Mouse (Mus musculus): ENCODE measurements around the gene Fam228b. TPM values are rescaled to one million over a fixed set of nuclear protein-coding genes. Genes with fewer than 3 reads are reported as not detected.

Fam228b gene
- 1 to 10 TPM; 1.6 to 4.6 TPM for total RNA-seq (2023)

GRCm38 (mm10) chr12:4768492-4769332 lies at the start of gene Fam228b, which contains the start of gene Pfn4:
Gene Fam228b, minus strand, starts transcription at chr12:4769267.
Gene Pfn4, plus strand, starts transcription at chr12:4769022.

GRCm38 (mm10) chr12:4817361-4818101 lies 48.5 kb upstream of the Fam228b start, which contains the start of gene Sf3b6:
Gene Sf3b6, plus strand, starts transcription at chr12:4817544.

GRCm38 (mm10) chr12:4738031-4738576 lies 31.0 kb downstream of the Fam228b start, which contains the start of gene Fam228a:
Gene Fam228a, minus strand, starts transcription at chr12:4738430.

Other genes starting within 250 kb of the Fam228b start
- 100 to 1,000 TPM; 156 to 168 TPM for gene Itsn2, start 176.6 kb downstream of the Fam228b start, total RNA-seq (2023)
- gene Gm3625, start 176.3 kb downstream of the Fam228b start, total RNA-seq (2023) = not detected
- not detected for gene Fam228a, start 30.8 kb downstream of the Fam228b start, total RNA-seq (2023)
- gene Pfn4, start 245 bp downstream of the Fam228b start, total RNA-seq (2023) = under 1 TPM; 0.47 to 0.82 TPM
- gene Sf3b6, start 48.3 kb upstream of the Fam228b start, total RNA-seq (2023) = 100 to 1,000 TPM; 119 to 129 TPM
- 10 to 100 TPM; 18.2 to 18.3 TPM for gene Fkbp1b, start 72.3 kb upstream of the Fam228b start, total RNA-seq (2023)
- 10 to 100 TPM; 12.8 to 14.4 TPM for gene Wdcp, start 74.0 kb upstream of the Fam228b start, total RNA-seq (2023)
- gene Mfsd2b, start 105.1 kb upstream of the Fam228b start, total RNA-seq (2023) = under 1 TPM; 0.67 to 0.79 TPM
- gene Ubxn2a, start 138.4 kb upstream of the Fam228b start, total RNA-seq (2023) = 10 to 100 TPM; 16.7 to 18.9 TPM
- 10 to 100 TPM; 91.1 to 93.4 TPM for gene Atad2b, start 148.1 kb upstream of the Fam228b start, total RNA-seq (2023)